Mouse (Mus musculus) heart, embryonic 16.5 days (tissue): ENCODE results near the gene AI182371. TPM values are rescaled to one million over a fixed set of nuclear protein-coding genes. Genes with fewer than 3 reads are reported as not detected.

Source experiments
- ATAC-seq: fragments of 200-750 bp; cut with Nextera tagmentation; replicated peaks from 2 replicates; pipeline ENCODE4 v1.8.0; 2017; ENCODE audit warnings: moderate number of reproducible peaks; ENCODE audit not compliant: insufficient read depth, low FRiP score; ENCODE audit errors: extremely low read depth
- H3K27ac ChIP-seq: fragments of 300-500 bp; sonication (generic); 2 replicates; pipeline ENCODE4 v1.5.1; 2014; ENCODE audit warnings: mild to moderate bottlenecking, low read length, control low read depth, moderate library complexity
- H3K27me3 ChIP-seq: fragments of 300-500 bp; sonication (generic); 2 replicates; pipeline ENCODE4 v1.6.1; 2014; ENCODE audit warnings: low read length, mixed read lengths; ENCODE audit not compliant: control insufficient read depth, insufficient read depth
- H3K36me3 ChIP-seq: fragments of 300-500 bp; sonication (generic); 2 replicates; pipeline ENCODE4 v1.6.1; 2014; ENCODE audit not compliant: control insufficient read depth, insufficient read depth
- H3K4me1 ChIP-seq: fragments of 300-500 bp; sonication (generic); 2 replicates; pipeline ENCODE4 v1.6.1; 2014; ENCODE audit warnings: low read length, mixed read lengths; ENCODE audit not compliant: control insufficient read depth, insufficient read depth
- H3K4me2 ChIP-seq: fragments of 300-500 bp; sonication (generic); 2 replicates; pipeline ENCODE4 v1.6.1; 2014; ENCODE audit warnings: low read depth, mild to moderate bottlenecking, control low read depth, low read length
- H3K4me3 ChIP-seq: fragments of 300-500 bp; sonication (generic); 2 replicates; pipeline ENCODE4 v1.5.1; 2014; ENCODE audit warnings: mild to moderate bottlenecking, control low read depth, low read length
- H3K9ac ChIP-seq: fragments of 300-500 bp; sonication (generic); 2 replicates; pipeline ENCODE4 v1.6.1; 2014; ENCODE audit warnings: low read length, control low read depth
- H3K9me3 ChIP-seq: fragments of 300-500 bp; sonication (generic); replicated peaks from 2 replicates; pipeline ENCODE4 v1.6.1; 2016; ENCODE audit warnings: low read length; ENCODE audit not compliant: control insufficient read depth
- WGBS: fragments of 180-500 bp; shearing (Covaris S2); extraction: QIAGEN DNeasy Blood & Tissue Kit; methylation state at CpG from one replicate; pipeline ENCODE4 v1.1.7; 2014; 5-methylcytosine and 5-hydroxymethylcytosine counted together
- polyA plus RNA-seq: library from polyadenylated mRNA; unstranded; fragments of >200 nt; fragmentation: Nextera tagmentation; extraction: Ambion mirVana; gene quantifications from 2 replicates; pipeline ENCODE4 v1.2.1, GENCODE M21; 2015

Gene AI182371
- polyA plus RNA-seq, 1 experiment from 2014 or later: 0.42 TPM

DNA sequence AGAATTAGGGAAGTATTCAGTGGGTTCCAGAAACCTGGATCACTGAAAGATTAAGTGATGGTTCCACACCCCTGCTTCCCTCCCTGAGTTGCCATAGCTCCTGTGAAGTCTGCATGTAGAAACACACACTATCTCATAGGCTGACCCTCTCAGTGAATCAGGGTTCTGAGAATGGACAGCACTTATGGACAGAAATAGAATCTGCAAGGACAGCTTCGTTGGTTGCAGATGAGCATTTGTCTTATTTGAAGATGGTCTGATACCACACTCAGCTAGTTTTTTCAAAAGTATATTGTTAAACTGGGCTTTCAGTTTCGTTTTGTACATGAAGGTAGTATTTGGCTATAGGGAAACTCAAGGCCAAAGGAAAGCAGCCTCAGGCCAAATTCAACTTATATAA lies 9.2 kb upstream of the AI182371 start:
- H3K4me3 ChIP-seq: no peak overlapping the region
- H3K4me2 ChIP-seq: peak overlapping the region; percentile 40
- H3K36me3 ChIP-seq: 0 out of 2 replicates have a peak, but pooled peaks cover 4% of the 10 kb centered on the region
- no peaks in the 10 kb centered on the region for H3K27me3 ChIP-seq
- H3K9ac ChIP-seq: no peak overlapping the region
- no peak for ATAC-seq
- H3K4me1 ChIP-seq: peaks cover 8% of the 10 kb centered on the region
- H3K9me3 ChIP-seq: no peaks in the 10 kb centered on the region
- H3K27ac ChIP-seq: no peak overlapping the region
- WGBS: 48% methylated on average over 2 of the region's 2 CpGs

DNA sequence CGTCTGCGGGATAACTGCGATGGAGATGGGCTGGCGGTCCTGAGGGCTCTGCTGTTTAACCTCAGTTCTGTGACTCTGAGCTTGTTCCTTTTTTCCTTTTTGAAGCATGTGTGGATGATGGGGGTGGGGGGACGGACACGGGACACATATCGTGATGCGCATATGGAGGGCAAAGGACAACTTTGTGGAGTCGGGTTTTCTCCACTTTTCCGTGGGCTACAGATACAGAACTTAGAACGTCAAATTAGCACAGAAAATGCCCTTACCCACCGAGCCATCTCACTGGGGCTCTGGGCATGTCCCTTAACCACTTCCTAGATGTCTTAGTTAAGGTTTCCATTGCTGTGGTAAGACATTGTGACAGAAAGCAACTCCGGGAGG lies 8.6 kb upstream of the AI182371 start:
- Histone ChIP-seq H3K36me3 (0 out of 2 replicates have a peak, but pooled peaks cover 4% of the 10 kb centered on the region), H3K9me3 (no peaks in the 10 kb centered on the region), H3K4me3 (peak overlapping the region; percentile 93), H3K27ac (peak overlapping the region; percentile 91), H3K4me1 (peaks cover 8% of the 10 kb centered on the region), H3K9ac (peak overlapping the region; percentile 87), H3K4me2 (peak overlapping the region; percentile 96), H3K27me3 (no peaks in the 10 kb centered on the region)
- ATAC-seq: no peak
- WGBS: under 1% methylated on average over 13 of the region's 13 CpGs

DNA sequence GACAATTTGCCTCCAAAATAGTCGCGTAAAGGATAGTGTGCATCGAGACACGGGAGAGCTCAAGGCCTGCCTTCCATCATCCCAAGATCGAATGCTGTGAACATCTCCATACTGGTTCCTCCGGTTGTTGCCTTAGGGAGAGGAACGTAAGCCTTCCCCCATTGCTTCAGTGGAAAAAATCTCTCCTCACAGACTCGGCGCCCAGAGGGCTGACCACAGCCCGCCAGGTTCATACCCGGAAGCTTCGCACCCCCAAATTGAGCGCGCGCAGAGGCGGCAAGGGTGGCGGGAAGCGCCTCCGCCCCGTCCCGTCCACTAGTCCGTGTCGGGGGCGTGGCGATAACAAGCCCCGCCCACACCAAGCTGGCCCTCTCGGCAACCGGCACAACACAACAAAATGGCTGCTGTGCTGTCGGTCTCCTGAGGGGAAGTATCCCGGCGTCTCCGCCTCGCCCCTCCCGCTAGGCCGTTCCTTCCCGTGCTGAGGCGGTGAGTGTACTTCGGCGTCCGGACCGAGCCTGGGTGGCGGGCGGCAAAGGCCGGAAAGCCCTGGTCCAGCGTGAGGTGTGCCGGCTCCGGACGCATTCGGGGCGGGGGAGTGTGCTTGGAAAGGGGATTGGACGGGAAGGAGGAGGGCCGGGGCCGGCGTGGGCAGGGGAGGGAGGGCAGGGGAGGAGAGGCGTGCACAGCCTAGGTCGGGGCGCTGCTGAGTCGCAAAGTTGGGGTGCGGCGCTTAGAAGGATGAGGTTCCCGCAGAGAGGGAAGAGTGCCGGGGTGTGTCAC lies 8.0 kb upstream of the AI182371 start, which contains the start of gene Cntrl:
TSS of gene Cntrl (plus strand) at position 352 of the 783 bp plus-strand sequence.
- H3K4me3 ChIP-seq: peak within 1 kb of the TSS; percentile 93
- WGBS: under 1% methylated on average over 62 of the region's 62 CpGs
- peak; percentile 95 for ATAC-seq
- H3K4me2 ChIP-seq: peak within 1 kb of the TSS; percentile 96
- peaks cover 8% of the 10 kb centered on the region for H3K4me1 ChIP-seq
- H3K27ac ChIP-seq: peak within 1 kb of the TSS; percentile 91
- H3K9me3 ChIP-seq: no peaks in the 10 kb centered on the region
- peak within 1 kb of the TSS; percentile 87 for H3K9ac ChIP-seq
- H3K36me3 ChIP-seq: 0 out of 2 replicates have a peak, but pooled peaks cover 4% of the 10 kb centered on the region
- H3K27me3 ChIP-seq: no peaks in the 10 kb centered on the region

DNA sequence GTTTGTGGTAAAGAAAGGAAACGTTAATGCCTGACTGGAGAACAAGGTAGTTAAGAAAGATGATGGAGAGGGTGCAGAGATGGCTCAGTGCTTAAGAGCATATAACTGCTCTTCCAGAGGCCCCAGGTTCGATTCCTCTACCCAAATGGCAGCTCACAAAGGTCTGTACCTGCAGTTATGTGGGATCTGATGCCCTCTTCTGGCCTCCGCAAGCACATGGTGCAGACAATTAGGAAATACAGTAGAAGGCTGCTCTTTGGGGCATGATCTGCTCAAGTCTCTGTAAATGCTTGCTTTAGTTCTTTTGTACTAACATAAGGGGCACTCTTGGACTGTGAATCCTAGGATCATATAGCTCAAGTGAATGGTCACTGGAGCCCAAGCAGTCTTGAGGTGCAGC lies 7.4 kb upstream of the AI182371 start:
- H3K4me3 ChIP-seq: peak overlapping the region; percentile 93
- H3K9ac ChIP-seq: peak overlapping the region; percentile 87
- 35% methylated on average over 3 of the region's 3 CpGs for WGBS
- ATAC-seq: peak; percentile 42
- peak overlapping the region; percentile 91 for H3K27ac ChIP-seq
- H3K4me1 ChIP-seq: peaks cover 8% of the 10 kb centered on the region
- H3K36me3 ChIP-seq: 0 out of 2 replicates have a peak, but pooled peaks cover 4% of the 10 kb centered on the region
- no peaks in the 10 kb centered on the region for H3K9me3 ChIP-seq
- H3K4me2 ChIP-seq: peak overlapping the region; percentile 96
- no peaks in the 10 kb centered on the region for H3K27me3 ChIP-seq

DNA sequence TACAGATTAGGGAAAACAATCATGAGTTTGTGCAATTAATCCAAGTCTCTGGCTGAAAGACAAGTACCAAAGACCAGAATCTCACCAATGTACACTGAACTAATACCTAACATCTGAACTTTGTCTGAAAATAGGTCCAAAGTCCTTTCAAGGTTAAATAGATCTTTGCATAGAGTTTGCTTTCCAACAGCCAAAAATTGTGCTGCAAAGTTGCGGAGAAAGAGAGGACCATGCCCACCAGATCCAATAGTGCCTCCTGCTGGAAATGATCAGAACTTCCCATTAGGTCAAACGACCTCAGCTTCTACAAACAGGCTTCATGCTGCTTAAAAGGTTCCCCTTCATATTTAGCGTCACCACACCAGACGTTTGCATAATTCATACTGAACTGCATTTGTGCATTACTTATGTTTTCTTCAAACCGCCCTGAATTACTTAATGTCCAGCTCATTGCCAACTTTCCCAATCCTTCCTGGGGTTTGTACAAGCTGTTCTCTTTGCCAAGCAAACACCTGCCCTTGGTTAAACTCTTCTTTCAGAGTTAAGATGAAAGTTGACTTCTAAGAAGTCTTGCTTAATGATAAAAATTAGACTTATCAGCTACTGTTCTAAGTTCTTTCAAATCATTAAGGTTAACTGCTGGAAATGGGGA lies 6.8 kb upstream of the AI182371 start:
- Histone ChIP-seq H3K4me3 (no peak overlapping the region), H3K4me2 (no peak overlapping the region), H3K27ac (no peak overlapping the region), H3K27me3 (no peaks in the 10 kb centered on the region), H3K9ac (no peak overlapping the region), H3K36me3 (no peaks in the 10 kb centered on the region), H3K9me3 (no peaks in the 10 kb centered on the region), H3K4me1 (peaks cover 8% of the 10 kb centered on the region)
- no peak for ATAC-seq
- WGBS: 53% methylated on average over 5 of the region's 5 CpGs

DNA sequence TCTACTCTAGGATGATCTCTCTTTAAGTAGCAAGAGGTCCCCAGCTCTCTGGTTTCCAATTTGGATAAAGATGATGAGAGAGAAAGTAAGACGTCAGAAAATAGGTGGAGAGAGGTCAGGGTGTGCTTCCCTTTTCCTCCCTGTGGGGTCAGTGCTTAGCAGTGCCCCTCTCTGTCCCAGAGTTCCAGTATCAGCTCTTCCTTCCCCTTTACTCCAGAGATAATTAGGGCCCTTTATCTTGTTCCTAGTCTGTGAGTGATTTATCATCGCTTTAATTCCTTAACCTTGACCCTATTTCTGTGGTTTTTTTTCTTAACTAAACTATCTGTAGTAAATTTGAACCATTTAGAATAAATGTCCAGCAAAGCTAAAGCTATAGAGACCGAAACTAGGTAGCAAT lies 3.5 kb upstream of the AI182371 start:
- no peak overlapping the region for H3K9ac ChIP-seq
- WGBS: 55% methylated on average over 3 of the region's 3 CpGs
- no peaks in the 10 kb centered on the region for H3K9me3 ChIP-seq
- no peak overlapping the region for H3K4me2 ChIP-seq
- no peaks in the 10 kb centered on the region for H3K27me3 ChIP-seq
- 0 out of 2 replicates have a peak, but pooled peaks cover 6% of the 10 kb centered on the region for H3K4me1 ChIP-seq
- H3K27ac ChIP-seq: no peak overlapping the region
- no peaks in the 10 kb centered on the region for H3K36me3 ChIP-seq
- no peak overlapping the region for H3K4me3 ChIP-seq
- no peak for ATAC-seq

DNA sequence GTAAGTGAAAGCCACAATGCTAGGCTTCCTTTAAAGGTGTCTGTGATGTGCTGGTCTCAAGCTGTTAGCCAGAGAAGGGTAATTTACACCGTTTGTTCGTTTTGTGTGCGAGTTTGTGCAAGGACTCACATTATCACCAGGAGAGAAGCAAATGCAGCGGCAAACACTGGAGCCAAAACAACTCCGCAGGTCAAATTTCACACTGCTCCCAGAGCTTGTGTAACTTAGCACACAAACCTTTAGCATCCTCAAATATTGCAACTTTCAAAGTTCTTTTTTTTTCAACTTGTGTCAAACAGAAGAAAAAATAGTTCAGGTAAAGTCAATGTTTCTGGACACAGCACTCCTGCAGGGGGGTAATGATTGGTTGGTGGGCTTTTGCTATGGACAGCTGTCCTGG lies 2.2 kb upstream of the AI182371 start:
- H3K4me1 ChIP-seq: 0 out of 2 replicates have a peak, but pooled peaks cover 5% of the 10 kb centered on the region
- 59% methylated on average over 5 of the region's 5 CpGs for WGBS
- H3K9me3 ChIP-seq: no peaks in the 10 kb centered on the region
- H3K27me3 ChIP-seq: no peaks in the 10 kb centered on the region
- H3K9ac ChIP-seq: no peak overlapping the region
- H3K36me3 ChIP-seq: no peaks in the 10 kb centered on the region
- no peak overlapping the region for H3K27ac ChIP-seq
- ATAC-seq: no peak
- no peak overlapping the region for H3K4me3 ChIP-seq
- H3K4me2 ChIP-seq: no peak overlapping the region

DNA sequence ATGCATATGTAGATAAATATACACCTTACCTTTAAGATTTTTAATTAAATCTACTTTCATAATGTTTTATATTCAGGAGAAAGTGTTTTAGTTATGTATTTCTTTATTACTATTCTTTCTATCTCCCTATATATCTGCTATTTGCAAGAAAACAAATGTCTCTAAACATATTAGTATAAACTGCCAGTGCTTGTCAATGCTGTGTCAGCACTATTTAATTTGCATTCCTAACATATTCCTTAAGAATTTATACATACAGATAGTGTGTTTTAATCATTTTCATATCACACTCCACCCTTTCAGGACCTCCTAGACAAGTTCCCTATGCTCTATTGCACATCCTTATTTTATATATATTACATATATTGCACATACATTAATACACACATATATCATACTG lies 1.4 kb upstream of the AI182371 start:
- Histone ChIP-seq H3K4me2 (no peak overlapping the region), H3K36me3 (no peaks in the 10 kb centered on the region), H3K4me3 (no peak overlapping the region), H3K4me1 (0 out of 2 replicates have a peak, but pooled peaks cover 5% of the 10 kb centered on the region), H3K27me3 (no peaks in the 10 kb centered on the region), H3K9me3 (no peaks in the 10 kb centered on the region), H3K9ac (no peak overlapping the region), H3K27ac (no peak overlapping the region)
- no peak for ATAC-seq

DNA sequence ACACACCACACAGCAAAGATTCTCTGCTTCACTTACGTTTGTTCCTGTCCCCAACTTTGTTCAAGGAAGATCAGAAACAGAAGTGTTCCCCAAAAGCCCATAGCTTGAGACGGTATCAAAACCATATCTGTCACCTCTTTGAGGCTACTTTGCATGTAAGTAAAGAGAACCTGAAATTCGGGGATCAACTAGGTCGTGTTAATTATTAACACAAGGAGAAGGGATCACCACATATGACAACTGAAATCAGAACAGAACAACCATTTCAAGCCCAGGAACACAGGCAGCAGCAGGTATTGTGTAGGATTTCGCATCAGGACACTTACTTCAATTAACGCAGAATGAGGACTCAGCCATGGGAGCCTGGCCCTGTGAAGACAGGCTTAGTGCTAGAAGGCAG lies 814 bp downstream of the AI182371 start:
- H3K9ac ChIP-seq: no peak overlapping the region
- H3K9me3 ChIP-seq: no peaks in the 10 kb centered on the region
- no peaks in the 10 kb centered on the region for H3K36me3 ChIP-seq
- H3K4me2 ChIP-seq: no peak overlapping the region
- H3K27me3 ChIP-seq: no peaks in the 10 kb centered on the region
- 75% methylated on average over 6 of the region's 6 CpGs for WGBS
- H3K4me3 ChIP-seq: no peak overlapping the region
- no peak for ATAC-seq
- 0 out of 2 replicates have a peak, but pooled peaks cover 5% of the 10 kb centered on the region for H3K4me1 ChIP-seq
- no peak overlapping the region for H3K27ac ChIP-seq
